Mouse (Mus musculus): ENCODE results near the gene Prr7. TPM values are rescaled to one million over a fixed set of nuclear protein-coding genes. Genes with fewer than 3 reads are reported as not detected.
A peak's percentile ranks its signal among the peaks of the same experiment; 100 is the strongest.

Prr7 gene
- total and polyA plus RNA-seq, 3 experiments, result 0.86 to 1.1 (median 0.94) TPM

DNA sequence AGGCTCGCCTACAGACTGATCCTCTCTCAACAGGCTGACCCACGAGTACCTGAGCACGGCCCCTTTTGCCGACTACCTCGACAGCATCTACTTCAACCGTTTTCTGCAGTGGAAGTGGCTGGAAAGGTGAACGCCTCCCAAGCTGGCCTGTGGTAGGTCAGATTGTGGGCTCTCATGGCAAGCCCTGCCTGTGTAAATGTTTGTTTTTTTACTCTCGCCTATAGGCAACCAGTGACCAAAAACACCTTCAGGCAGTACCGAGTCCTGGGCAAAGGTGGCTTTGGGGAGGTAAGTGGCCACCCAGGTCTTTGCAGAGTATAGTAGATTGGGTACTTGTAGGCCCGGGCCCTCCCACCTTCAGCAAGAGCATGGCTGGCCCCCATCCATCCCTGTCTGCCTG, 12.8 kb upstream of the Prr7 start:
- no peak for DNase-seq
- Histone ChIP-seq H3K27me3 (ENCODE audit: control insufficient read depth, insufficient read depth, low read length) (no peaks in the 10 kb centered on the region), H3K79me2 (replicated peaks; ENCODE audit: control insufficient read depth, insufficient read depth, low read length) (peaks cover 3% of the 10 kb centered on the region), H3K27ac (no peak overlapping the region), H3K9ac (ENCODE audit: low read depth, low read length) (no peak overlapping the region), H3K4me1 (ENCODE audit: control insufficient read depth, insufficient read depth, low read length) (peaks cover 23% of the 10 kb centered on the region), H3K36me3 (ENCODE audit: control insufficient read depth, insufficient read depth, low read length) (peaks cover 6% of the 10 kb centered on the region; the same call in 1 of the 2 replicates), H3K4me3 (no peak overlapping the region)
- intact Hi-C loops (cut with DNase I), result no loop called here
- TF ChIP-seq POLR2A (IDR thresholded peaks at IDR 0.05; ENCODE audit: insufficient read depth, low read depth, low read length), result no peak
- TF ChIP-seq CTCF (IDR thresholded peaks at IDR 0.05), result no peak
- TF ChIP-seq EP300 (IDR thresholded peaks at IDR 0.05; ENCODE audit: insufficient read depth, low read depth, low read length), result no peak
- 91% methylated on average over 10 of the region's 10 CpGs for WGBS

GRCm38 (mm10) chr13:55451785-55452549, 12.1 kb upstream of the Prr7 start:
- no peak overlapping the region for H3K27ac ChIP-seq
- peaks cover 6% of the 10 kb centered on the region; the same call in 1 of the 2 replicates for H3K36me3 ChIP-seq (ENCODE audit: control insufficient read depth, insufficient read depth, low read length)
- peak; percentile 67 to 69 for DNase-seq
- WGBS, result 84% methylated on average over 16 of the region's 16 CpGs
- TF ChIP-seq CTCF (IDR thresholded peaks at IDR 0.05) (no peak), EP300 (IDR thresholded peaks at IDR 0.05; ENCODE audit: insufficient read depth, low read depth, low read length) (no peak), POLR2A (IDR thresholded peaks at IDR 0.05; ENCODE audit: insufficient read depth, low read depth, low read length) (no peak)
- intact Hi-C loops (cut with DNase I), result no loop called here
- H3K79me2 ChIP-seq (replicated peaks; ENCODE audit: control insufficient read depth, insufficient read depth, low read length), result 0 out of 2 replicates have a peak, but pooled peaks cover 1% of the 10 kb centered on the region
- no peaks in the 10 kb centered on the region for H3K27me3 ChIP-seq (ENCODE audit: control insufficient read depth, insufficient read depth, low read length)
- peaks cover 17% of the 10 kb centered on the region for H3K4me1 ChIP-seq (ENCODE audit: control insufficient read depth, insufficient read depth, low read length)
- H3K4me3 ChIP-seq, result no peak overlapping the region
- no peak overlapping the region for H3K9ac ChIP-seq (ENCODE audit: low read depth, low read length)

DNA sequence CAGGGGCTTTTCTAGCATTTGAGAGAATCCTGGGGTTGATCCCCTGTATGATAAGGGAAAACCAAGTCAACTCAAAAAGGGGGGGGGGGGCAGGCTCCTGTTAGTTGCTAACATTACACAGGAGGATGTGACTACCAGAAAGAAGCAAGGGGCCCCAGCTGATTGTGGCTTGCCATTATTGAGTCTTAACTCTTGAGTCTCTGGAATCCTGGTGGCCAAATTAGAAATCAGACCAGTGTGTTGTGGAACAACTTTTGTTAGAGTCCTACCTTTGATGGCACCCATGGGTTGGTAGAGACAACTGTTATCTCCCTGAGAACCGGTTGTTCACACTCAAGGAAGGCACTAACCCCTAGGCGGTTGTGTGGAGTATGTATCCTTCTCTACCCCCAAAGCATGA, 1.1 kb upstream of the Prr7 start:
- H3K27ac ChIP-seq, result no peak overlapping the region
- no peaks in the 10 kb centered on the region for H3K36me3 ChIP-seq (ENCODE audit: control insufficient read depth, insufficient read depth, low read length)
- intact Hi-C loops (cut with DNase I), result no loop called here
- H3K27me3 ChIP-seq (ENCODE audit: control insufficient read depth, insufficient read depth, low read length), result no peaks in the 10 kb centered on the region
- no peaks in the 10 kb centered on the region for H3K79me2 ChIP-seq (replicated peaks; ENCODE audit: control insufficient read depth, insufficient read depth, low read length)
- WGBS, result 73% methylated on average over 2 of the region's 2 CpGs
- no peaks in the 10 kb centered on the region for H3K4me1 ChIP-seq (ENCODE audit: control insufficient read depth, insufficient read depth, low read length)
- no peak for DNase-seq
- no peak overlapping the region for H3K4me3 ChIP-seq
- no peak for TF ChIP-seq EP300 (IDR thresholded peaks at IDR 0.05; ENCODE audit: insufficient read depth, low read depth, low read length)
- no peak for TF ChIP-seq POLR2A (IDR thresholded peaks at IDR 0.05; ENCODE audit: insufficient read depth, low read depth, low read length)
- TF ChIP-seq CTCF (IDR thresholded peaks at IDR 0.05), result no peak
- no peak overlapping the region for H3K9ac ChIP-seq (ENCODE audit: low read depth, low read length)

GRCm38 (mm10) chr13:55463399-55464026, 554 bp upstream of the Prr7 start:
- no peaks in the 10 kb centered on the region for H3K79me2 ChIP-seq (replicated peaks; ENCODE audit: control insufficient read depth, insufficient read depth, low read length)
- no peak for DNase-seq
- H3K4me3 ChIP-seq, result peak overlapping the region; percentile 58; the same call in 1 of the 2 replicates
- no peaks in the 10 kb centered on the region for H3K4me1 ChIP-seq (ENCODE audit: control insufficient read depth, insufficient read depth, low read length)
- H3K36me3 ChIP-seq (ENCODE audit: control insufficient read depth, insufficient read depth, low read length), result no peaks in the 10 kb centered on the region
- no peak overlapping the region for H3K27ac ChIP-seq
- H3K27me3 ChIP-seq (ENCODE audit: control insufficient read depth, insufficient read depth, low read length), result no peaks in the 10 kb centered on the region
- no peak overlapping the region for H3K9ac ChIP-seq (ENCODE audit: low read depth, low read length)
- WGBS, result 24% methylated on average over 14 of the region's 14 CpGs
- TF ChIP-seq POLR2A (IDR thresholded peaks at IDR 0.05; ENCODE audit: insufficient read depth, low read depth, low read length) (no peak), CTCF (IDR thresholded peaks at IDR 0.05) (no peak), EP300 (IDR thresholded peaks at IDR 0.05; ENCODE audit: insufficient read depth, low read depth, low read length) (no peak)
- intact Hi-C loops (cut with DNase I), result no loop called here

GRCm38 (mm10) chr13:55465184-55465583, 1.1 kb downstream of the Prr7 start:
- Histone ChIP-seq H3K4me3 (no peak overlapping the region), H3K79me2 (replicated peaks; ENCODE audit: control insufficient read depth, insufficient read depth, low read length) (no peaks in the 10 kb centered on the region), H3K9ac (ENCODE audit: low read depth, low read length) (no peak overlapping the region), H3K4me1 (ENCODE audit: control insufficient read depth, insufficient read depth, low read length) (no peaks in the 10 kb centered on the region), H3K27me3 (ENCODE audit: control insufficient read depth, insufficient read depth, low read length) (no peaks in the 10 kb centered on the region), H3K36me3 (ENCODE audit: control insufficient read depth, insufficient read depth, low read length) (no peaks in the 10 kb centered on the region), H3K27ac (no peak overlapping the region)
- DNase-seq, result no peak
- intact Hi-C loops (cut with DNase I), result no loop called here
- TF ChIP-seq CTCF (IDR thresholded peaks at IDR 0.05), result no peak
- TF ChIP-seq EP300 (IDR thresholded peaks at IDR 0.05; ENCODE audit: insufficient read depth, low read depth, low read length), result no peak
- no peak for TF ChIP-seq POLR2A (IDR thresholded peaks at IDR 0.05; ENCODE audit: insufficient read depth, low read depth, low read length)
- WGBS, result 31% methylated on average over 3 of the region's 3 CpGs
